Mouse (Mus musculus) lung, postnatal 10 days (tissue): ENCODE results near the gene Olfr1393.
"Not testable (repeated sequence)": the region's sequence is repeated elsewhere in the genome, so short reads cannot be mapped to it uniquely, and the experiment has no call there.

Experiments
- DNase-seq: peaks from one replicate; pipeline ENCODE4 v3.0.0; 2021

Gene Olfr1393

DNA sequence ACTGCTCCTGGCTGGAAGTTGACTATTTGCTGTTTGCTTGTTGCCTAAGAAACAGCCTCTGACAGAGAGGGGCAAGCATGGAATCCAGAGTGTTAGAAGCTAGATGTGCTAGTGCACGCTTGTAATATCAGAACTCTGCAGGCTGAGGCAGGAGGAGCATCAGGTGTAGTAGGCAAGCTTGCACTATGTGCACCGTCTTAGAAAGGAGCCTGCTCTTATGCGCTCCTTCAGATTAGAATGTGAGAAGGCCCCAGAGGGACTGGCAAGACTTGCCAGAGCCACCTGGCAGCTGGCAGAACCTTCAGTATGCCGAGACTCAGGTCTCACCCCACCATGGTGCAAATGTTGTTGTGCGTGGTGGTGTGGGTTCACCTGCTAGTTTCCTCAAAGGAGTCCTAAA lies 26.1 kb upstream of the Olfr1393 start:
- DNase-seq: no peak

DNA sequence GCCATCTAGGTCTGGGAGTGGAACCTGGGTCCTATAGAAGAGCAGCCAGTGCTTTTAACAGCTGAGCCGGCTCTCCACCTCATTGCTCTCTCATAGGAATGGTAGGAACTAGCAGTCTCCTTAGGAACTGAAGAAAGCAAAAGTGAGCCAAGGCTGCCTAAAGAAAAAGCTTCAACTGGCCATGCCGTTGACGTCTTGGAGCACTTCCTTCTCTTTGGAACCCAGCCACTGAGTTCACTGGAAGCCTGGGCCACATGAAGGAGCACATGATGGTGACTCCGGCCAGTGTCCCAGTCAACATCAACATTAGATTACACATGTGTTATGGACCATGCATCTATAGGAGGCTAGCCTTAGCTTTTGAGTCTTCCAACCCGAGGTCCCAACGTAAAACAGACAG lies 25.1 kb upstream of the Olfr1393 start:
- peak; percentile 36 for DNase-seq

GRCm38 (mm10) chr11:49259296-49259695 lies 18.8 kb upstream of the Olfr1393 start:
- no peak for DNase-seq

GRCm38 (mm10) chr11:49259829-49260228 lies 18.3 kb upstream of the Olfr1393 start:
- no peak for DNase-seq

DNA sequence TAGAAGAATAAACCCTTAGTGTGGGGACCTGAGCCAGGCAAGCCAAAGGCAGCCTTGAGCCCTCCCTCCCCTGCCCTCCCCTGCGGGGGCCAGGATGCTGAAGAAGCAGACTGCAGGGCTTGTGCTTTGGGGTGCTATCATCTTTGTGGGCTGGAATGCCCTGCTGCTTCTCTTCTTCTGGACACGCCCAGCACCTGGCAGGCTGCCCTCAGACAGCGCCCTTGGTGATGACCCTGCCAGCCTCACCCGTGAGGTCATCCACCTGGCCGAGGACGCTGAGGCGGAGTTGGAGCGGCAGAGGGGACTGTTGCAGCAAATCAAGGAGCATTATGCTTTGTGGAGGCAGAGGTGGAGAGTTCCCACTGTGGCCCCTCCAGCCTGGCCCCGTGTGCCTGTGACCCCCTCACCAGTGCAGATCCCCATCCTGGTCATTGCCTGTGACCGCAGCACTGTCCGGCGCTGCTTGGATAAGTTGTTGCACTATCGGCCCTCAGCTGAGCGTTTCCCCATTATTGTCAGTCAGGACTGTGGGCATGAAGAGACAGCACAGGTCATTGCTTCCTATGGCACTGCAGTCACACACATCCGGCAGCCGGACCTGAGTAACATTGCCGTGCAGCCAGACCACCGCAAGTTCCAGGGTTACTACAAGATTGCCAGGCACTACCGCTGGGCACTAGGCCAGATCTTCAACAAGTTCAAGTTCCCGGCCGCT lies 17.3 kb upstream of the Olfr1393 start:
- peak; percentile 35 for DNase-seq

- DNase-seq: no peak
Observed at GRCm38 (mm10) chr11:49261313-49261855, 16.7 kb upstream of the Olfr1393 start.

- no peak for DNase-seq
Observed at GRCm38 (mm10) chr11:49262286-49262685, 15.8 kb upstream of the Olfr1393 start.

- no peak for DNase-seq
Observed at GRCm38 (mm10) chr11:49263149-49263548, 15.0 kb upstream of the Olfr1393 start.

DNA sequence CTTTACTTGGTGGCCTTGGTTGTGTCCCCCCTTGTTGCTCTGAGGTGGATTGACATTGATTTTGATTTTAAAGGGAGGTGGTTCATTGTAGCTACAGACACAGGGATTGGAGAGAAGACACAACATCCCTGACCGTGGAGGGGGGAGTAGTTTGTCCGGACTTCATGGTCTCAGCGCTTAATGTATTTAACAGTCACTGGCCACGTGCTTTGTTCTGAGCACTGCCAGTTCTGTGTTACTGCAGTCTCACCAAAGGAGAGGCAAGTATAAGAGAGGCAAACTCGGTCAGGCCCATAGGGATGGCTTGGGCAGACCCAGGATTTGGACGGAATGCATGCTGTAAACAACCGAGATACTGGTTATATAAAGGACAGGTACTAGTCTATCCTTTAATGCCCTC lies 14.0 kb upstream of the Olfr1393 start:
- DNase-seq: no peak

DNA sequence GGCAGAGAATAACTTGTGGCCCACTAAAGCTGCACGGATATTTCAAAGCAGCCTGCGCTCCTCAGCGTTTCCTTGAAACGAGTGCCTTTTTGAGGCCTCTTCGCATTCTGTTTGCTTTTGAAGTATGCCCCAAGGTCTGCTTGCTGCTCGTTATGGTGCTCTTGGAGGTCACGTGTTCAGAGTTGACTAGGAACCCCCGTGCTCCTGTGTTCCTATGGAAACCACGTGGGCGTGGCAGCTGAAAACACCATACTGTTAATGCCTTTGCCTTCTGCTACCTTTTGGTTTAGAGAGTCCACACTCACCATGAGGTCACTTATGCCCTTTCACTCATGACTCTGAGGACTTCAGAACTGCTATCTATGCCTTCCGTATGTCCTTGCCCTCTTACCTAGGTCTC lies 13.5 kb upstream of the Olfr1393 start:
- DNase-seq: no peak

GRCm38 (mm10) chr11:49265101-49265500 lies 13.0 kb upstream of the Olfr1393 start:
- no peak for DNase-seq

DNA sequence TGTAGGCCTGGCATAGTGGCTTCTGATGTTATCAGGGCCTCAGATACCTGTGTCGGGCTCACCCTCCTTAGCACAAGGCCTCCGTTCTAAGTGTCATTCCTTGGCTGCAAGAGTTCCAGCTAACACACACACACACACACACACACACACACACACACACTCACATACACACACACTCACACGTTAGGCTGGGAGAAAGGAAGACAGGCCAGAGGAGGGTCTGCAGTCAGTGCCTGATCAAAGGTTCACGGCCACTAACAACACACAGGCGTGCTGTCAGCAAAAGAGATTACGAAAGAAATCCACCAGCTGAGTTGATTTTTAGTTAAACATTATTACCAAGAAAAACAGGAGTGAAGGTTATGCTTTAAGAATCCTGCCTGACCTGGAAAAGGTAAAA lies 11.4 kb upstream of the Olfr1393 start:
- no peak for DNase-seq

- DNase-seq: no peak
Observed at GRCm38 (mm10) chr11:49267316-49267715, 10.8 kb upstream of the Olfr1393 start.

- no peak for DNase-seq
Observed at GRCm38 (mm10) chr11:49267970-49268579, 10.0 kb upstream of the Olfr1393 start.

- DNase-seq: no peak
Observed at GRCm38 (mm10) chr11:49269761-49270160, 8.3 kb upstream of the Olfr1393 start.

- no peak for DNase-seq
Observed at GRCm38 (mm10) chr11:49270368-49270767, 7.7 kb upstream of the Olfr1393 start.

GRCm38 (mm10) chr11:49271334-49271733 lies 6.8 kb upstream of the Olfr1393 start:
- DNase-seq: peak; percentile 65

DNA sequence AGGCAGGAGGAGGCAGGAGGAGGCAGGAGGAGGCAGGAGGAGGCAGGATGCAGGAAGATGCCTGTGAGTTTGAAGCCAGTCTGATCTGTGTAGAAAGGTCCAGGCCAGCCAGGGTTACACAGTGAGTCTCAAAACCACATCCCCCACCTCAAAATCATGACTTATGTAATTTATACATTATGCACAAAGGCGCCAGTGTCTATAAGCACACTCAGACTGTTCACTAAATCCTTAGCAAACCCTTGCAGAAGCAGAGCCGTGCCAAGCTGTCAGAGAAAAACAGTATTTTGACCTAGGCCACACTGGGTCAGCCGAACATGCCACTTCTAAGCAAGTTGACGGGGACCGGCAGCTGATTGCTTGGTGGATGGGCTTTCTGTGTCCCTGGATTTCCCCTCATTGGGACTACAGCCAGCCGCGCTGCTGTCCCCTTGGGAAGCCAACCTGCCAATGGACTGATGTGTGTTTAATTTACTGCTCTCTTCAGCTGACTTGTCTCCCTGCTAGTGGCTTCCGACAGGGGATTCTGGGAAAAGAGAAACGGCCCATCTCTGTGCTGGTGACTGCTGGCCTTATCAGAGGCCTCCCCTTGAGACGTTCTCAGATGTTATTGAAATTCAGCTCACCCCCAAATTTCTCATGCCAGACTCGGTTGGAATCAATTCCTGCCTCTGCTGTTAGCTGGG lies 4.1 kb upstream of the Olfr1393 start:
- no peak for DNase-seq

DNA sequence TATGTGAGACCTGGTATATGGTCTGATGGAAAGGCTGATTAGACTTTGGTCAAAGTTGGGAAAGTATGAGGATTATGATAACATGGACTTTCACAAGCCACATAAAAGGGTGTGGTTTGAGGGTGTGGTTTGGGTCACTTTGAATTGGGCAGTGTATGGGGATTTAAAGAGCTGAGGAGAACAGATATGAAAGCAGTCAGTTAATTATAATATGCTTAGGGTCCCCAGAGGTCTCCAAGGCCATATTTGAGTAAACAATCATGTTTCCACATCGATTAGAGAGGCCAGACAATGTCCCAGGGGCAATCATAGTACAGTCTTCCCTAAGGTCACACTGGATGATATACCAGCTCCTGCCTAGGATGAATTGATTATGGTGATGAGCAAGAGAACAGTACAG lies 6.9 kb downstream of the Olfr1393 start, which contains the start of gene Olfr1392:
TSS of gene Olfr1392 (plus strand) at position 301 of the 400 bp plus-strand sequence.
- not testable (repeated sequence) for DNase-seq

GRCm38 (mm10) chr11:49287251-49287650 lies 9.1 kb downstream of the Olfr1393 start:
- DNase-seq: no peak

GRCm38 (mm10) chr11:49292777-49293176 lies 14.7 kb downstream of the Olfr1393 start:
- no peak for DNase-seq

DNA sequence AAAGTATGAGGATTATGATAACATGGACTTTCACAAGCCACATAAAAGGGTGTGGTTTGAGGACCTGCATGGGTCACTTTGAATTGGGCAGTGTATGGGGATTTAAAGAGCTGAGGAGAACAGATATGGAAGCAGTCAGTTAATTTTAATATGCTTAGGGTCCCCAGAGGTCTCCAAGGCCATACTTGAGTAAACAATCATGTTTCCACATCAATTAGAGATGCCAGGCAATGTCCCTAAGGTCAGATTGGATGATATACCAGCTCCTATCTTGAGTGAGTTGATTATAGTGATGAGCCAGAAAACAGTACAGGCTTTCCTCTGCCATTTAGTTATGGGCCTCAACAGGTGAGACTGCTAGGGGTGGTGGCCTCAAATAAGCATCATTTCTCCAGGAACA lies 26.3 kb downstream of the Olfr1393 start, which contains the start of gene Olfr10:
TSS of gene Olfr10 (plus strand) at position 301 of the 400 bp plus-strand sequence.
- no peak for DNase-seq

DNA sequence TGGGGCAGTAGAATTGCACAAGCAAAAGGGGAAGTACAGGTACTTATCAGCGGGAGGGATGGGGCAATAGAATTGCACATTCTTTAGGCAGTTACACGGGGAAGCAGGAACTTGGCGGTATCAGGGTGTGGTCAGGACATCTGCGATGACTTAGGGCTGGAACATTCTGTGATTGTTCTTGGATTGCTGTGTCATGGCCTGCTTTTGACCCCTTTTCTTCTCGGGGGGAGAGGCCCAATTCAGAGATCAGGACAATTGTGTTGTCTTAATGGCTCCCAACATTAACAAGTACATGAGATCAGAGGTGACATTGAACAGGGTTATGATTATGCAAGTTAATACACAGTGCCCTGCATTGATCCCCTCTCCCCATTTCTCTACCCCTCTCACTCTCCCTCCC lies 30.4 kb downstream of the Olfr1393 start:
- DNase-seq: not testable (repeated sequence)

GRCm38 (mm10) chr11:49322442-49322841 lies 44.3 kb downstream of the Olfr1393 start, which contains the start of gene Olfr1391:
Gene Olfr1391 (plus strand): TSS chr11:49322742.
- DNase-seq: no peak
